Mouse (Mus musculus) adrenal gland (tissue): Measurements from ENCODE around the gene Tnfrsf4.

Experiments
- intact Hi-C: fragments of 180-260 bp; cut with DNase I; formaldehyde crosslinking; loops from one replicate; pipeline ENCODE4 v1.15.1; 2025
- long read RNA-seq, 2 experiments: library from polyadenylated mRNA; unstranded; transcript quantifications; one replicate each; pipeline ENCODE4 v2.0.0; 2020; ENCODE audit warnings: borderline replicate concordance in 1 of 2; ENCODE audit not compliant: insufficient replicate concordance in 1 of 2

Tnfrsf4 gene
- long read RNA-seq, experiment 1, result 0 reads
- long read RNA-seq, experiment 2, result 0 reads

DNA sequence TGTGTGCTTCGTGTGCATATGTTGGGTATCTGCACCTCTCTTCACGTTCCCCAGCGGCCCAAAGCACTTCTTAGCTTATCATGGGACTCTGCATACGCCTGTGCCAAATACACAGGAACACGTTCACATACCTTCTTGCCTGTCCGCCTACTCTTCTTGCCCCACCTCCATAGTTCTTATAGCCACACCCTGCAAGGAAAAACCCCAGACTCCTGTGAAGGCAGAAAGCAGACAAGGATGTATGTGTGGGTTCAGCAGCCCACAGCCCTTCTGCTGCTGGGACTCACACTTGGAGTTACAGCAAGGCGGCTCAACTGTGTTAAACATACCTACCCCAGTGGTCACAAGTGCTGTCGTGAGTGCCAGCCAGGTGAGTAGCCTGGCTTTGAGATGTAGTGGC lies at the start of gene Tnfrsf4:
Gene Tnfrsf4, plus strand, starts transcription at position 207 of the 400 bp plus-strand sequence.
- intact Hi-C loops, result no loop called here

DNA sequence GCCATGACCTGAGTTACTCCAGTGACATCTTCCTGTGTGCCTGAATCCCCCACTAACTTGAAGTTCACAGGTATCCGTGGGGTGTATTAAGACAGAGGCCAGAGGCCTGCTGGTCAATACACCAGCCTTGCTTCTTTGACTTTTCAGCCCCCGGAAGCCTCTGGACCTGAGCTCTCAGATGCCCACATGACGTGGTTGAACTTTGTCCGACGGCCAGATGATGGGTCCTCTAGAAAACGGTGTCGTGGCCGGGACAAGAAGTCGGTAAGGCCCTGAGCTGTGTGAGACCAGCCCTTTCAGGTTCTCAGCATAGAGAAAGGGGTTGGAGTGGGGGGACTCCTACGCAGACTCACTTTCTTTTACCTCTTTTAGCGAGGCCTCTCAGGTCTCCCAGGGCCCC lies 49.2 kb upstream of the Tnfrsf4 start:
- intact Hi-C loops, result loop anchor here (5.0 kb wide), 2 partner anchors 68 to 143 kb away; partner anchors contain the start of gene 9430015G10Rik

DNA sequence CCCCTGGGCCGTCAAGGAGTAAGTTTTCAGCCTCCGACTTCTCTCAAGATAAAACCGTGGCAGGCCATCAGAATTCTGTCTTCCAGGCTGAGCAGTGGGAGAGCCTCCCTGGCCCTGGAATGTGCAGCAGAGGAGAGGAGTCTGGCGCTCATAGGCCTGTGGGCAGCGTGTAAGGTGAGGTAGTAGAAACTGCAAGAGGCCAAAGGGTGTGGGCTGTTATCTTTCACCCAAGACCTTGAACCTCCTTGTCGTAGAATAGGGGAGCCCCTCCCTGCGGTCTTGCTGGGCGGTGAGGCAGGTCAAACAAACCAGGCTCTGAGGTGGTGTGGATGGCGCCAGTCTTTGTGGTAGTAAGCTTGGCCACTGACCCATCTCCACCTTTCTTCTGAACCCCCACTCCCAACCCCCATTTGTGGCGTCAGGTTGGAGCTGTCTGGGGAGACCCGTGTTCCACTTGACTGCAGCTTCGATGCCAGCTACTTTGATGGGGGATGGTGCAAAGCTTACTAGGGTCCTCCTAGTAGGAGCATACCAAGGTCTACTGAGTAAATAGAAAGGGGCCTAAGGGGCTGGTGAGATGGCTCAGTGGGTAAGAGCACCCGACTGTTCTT lies 44.5 kb upstream of the Tnfrsf4 start:
- intact Hi-C loops, result no loop called here

DNA sequence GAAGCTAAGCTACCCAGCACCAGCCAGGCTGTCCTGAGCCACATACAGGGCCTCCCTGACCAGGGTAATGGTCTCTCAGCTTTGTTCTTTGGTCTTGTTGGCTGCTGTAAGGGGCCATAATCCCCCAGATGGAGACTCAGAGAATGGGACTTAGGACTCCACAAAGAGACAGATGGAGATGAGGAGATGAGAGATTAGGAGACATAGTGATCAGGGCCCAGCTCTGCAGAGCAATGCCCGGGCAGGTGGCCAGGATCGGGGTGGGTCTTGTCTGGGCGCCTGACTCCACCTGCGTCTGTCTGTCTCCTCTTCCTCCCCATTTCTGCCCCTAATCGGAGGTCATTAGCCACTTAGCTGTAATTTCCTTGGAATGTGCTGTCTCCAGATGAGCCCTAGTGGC lies 43.4 kb upstream of the Tnfrsf4 start:
- intact Hi-C loops, result no loop called here

DNA sequence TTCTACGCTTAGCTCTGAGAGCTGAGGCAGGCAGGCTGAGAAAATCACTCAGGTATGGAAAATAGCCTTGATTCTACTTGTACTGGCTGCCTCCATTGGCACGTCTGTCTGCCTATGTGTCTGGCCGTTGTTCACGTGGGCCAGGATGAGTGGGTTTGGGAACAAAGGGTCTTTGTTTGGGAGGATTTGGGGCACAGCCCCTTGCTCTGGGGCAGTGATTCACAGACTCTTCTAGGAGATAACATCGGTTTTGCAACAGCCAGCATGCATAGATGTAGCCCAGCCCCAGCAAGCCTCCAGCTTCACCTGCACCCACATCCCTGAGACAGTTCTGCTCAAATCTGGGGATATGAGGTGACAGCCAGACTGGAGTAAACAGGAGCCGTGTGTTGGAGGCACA lies 41.0 kb upstream of the Tnfrsf4 start:
- intact Hi-C loops, result no loop called here

DNA sequence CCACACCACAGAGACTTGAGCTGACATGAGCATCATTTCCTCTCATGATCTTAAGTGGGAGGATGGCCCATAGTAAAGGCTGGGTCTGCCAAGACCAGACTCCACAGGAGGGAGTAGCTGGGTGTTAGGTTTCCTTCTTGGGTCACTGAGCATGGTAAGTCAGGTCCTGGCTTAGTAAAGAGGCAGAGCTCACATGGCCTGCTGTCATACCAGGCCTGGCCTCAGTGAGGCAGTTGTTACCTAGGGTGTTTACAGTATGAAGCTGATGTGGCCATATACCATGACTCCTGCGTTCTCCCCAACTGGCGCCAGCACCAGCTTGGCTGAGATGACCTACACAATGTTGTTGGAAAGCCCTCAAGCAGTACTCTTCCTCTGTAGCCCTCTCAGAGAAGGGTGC lies 40.4 kb upstream of the Tnfrsf4 start:
- intact Hi-C loops, result no loop called here

DNA sequence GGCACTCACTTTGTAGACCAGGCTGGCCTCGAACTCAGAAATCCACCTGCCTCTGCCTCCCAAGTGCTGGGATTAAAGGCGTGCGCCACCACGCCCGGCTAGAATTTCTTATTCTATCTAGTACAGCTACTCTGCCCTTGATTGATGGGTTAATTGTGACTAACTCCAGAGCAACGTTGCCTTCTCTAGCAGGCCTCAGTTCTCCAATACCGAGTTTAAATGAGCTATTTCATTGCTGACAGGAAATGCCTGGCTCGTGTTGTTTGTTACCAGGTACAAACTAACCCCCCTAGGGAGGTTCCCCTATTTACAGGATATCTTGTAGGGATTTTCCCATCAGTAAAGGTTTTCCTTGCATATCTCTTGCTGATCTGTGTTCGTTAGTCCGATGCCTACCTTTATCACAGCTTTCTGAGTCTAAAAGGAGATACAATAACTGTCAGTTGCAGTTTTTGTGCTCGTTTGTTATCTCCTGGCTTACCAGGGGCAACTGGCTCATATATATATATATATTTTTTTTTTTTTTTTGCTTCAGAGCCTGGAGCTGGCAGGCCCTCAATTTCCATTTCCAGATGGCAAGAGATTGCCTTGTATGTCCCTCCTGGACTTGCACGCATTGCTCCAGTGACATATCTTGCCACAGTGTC lies 32.1 kb upstream of the Tnfrsf4 start:
- intact Hi-C loops, result no loop called here

DNA sequence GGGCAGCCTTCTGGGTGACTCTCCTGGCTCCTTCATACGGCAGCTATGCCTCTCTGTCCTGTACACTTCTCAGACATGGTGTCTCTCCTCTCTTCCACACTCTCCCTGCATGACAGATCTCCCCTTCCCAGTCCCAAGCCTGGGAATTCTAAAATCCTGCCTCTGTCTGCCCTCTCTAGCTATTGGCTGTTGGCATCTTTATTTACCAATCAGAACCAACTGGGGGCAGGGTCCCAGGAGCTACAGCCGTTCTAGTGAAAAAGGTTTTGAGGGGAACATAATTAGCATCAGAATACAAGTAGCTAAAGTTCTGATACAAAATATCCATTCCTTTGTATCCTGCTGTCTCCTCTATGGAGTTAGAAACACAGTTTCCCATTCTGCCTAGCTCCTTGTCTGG lies 29.9 kb upstream of the Tnfrsf4 start:
- intact Hi-C loops, result no loop called here

DNA sequence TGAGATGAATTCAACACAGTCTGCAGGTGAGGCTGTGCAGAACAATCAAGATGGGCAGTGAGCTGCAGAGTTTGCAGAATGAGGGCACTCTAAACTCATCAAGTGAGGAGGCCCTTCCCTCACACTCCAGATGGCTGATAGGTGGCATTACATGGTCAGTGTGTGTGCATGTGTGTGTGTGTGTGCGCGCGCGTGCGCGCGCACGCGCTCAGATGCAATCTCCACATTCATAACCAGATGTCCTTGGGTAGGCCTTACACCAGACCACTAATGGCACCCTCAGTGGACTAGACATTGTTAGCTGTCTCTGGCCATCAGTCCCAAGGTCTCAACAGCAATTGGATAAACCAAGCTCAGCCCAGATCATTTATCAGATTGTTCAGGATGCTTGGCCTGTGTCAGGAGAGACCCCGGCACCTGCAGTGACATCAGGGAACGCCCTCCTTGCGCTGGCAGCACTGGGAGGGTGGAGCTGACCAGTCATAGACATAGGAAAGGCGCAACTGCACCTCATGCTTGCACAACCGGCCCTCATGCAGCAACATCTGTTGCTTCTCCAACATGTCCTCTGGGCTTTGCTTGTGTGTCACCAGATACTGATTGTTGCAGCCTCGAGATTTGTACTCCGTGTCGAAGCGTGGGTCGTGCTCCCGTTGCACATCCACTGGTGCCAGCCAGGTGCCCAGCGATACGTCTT lies 22.3 kb upstream of the Tnfrsf4 start:
- intact Hi-C loops, result loop anchor here (5.0 kb wide), 1 partner anchor 34 kb away; no protein-coding TSS in a partner anchor

DNA sequence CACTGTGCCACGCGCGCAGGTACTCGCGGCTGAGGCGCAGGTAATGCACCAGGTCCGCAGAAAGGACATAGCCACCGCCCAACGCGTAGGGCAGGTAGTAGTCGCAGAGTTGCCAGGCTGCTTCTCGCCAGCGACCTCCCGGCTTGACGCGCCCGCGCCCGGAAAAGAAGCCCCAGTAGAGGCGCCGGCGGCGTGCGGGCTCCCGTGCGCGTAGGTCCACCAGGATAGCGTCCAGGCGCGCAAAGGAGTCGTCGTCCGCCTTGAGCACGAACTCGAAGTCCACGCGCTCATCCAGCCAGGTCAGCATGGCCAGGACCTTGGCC lies 21.8 kb upstream of the Tnfrsf4 start:
- intact Hi-C loops, result loop anchor here (5.0 kb wide), 1 partner anchor 35 kb away; no protein-coding TSS in a partner anchor

DNA sequence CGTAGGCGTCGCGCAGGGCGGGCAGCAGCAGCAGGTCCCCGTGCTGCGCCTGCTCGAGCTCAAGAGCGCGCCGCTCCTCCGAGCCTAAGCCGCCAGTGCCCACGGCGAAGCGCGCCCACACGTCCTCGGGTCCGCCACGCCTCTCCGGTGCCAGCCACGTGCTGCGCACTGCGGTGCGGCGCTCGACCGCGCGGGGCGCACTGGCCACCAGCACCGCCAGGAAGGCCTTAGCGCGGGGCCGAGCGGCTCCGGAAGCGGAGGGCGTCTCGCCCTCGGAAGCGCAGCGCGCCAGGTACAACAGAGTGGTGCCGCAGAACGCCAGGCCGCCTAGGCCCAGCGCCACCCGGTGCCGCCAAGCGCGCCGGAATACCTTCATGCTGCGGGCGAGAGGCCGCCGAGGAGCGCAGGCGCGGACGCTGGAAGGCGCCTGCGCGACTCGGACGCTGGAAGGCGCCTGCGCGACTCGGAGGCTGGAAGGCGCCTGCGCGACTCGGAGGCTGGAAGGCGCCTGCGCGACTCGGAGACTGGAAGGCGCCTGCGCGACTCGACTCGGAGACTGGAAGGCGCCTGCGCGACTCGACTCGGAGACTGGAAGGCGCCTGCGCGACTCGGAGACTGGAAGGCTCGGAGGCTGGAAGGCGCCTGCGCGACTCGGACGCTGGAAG lies 21.3 kb upstream of the Tnfrsf4 start, which contains the start of the genes B3galt6 and Sdf4:
Gene B3galt6, minus strand, starts transcription at position 409 of the 665 bp plus-strand sequence.
Gene Sdf4, plus strand, starts transcription at position 632 of the 665 bp plus-strand sequence.
- intact Hi-C loops, result loop anchor here (5.0 kb wide), 1 partner anchor 35 kb away; no protein-coding TSS in a partner anchor

DNA sequence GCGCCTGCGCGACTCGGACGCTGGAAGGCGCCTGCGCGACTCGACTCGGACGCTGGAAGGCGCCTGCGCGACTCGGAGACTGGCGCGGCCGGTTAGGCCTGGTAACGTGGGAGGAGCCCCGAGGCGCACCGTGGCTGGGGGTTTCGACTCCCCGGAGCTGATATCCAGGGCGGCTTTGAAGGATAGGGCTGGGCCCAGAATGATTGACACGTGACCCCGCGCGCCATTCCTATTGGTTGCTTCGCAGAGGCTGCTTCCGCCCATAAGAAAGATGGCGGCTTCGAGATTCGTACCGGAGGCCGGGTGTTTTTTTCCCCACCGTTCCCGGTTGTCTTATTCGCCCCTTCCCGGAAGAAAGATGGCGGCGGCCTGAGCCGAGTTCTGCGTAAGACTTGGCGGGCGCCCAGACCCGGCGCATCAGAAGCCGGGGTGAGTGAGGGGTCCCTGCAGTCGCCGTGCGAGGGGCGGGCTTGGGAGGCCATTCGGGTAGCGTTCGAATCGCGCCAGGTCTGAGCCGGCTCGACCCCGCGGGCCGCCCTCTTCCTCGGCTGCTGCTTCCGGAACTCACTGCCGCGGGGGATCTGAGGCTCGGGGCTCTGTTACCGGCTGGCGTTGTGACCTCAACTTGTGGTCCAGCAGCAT lies 20.6 kb upstream of the Tnfrsf4 start:
- intact Hi-C loops, result loop anchor here (5.0 kb wide), 1 partner anchor 36 kb away; no protein-coding TSS in a partner anchor

DNA sequence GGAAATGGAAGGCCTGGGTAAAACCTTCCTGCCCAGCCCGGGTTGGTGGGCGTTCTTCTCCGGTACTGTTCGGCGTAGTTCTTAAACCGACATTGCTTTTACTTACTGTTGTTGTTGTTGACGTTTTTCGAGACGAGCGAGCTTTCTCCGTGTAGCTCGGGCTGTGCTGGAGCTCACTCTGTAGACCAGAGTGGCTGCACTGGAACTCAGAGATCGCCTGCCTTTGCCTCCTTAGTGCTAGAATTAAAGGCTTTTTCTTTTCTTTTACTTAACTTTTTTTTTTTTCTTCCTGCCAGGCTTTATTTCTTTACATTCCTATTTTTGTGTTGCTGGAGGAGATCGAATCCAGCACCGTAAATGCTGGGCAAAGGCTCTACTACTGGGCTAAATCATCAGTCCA lies 20.0 kb upstream of the Tnfrsf4 start:
- intact Hi-C loops, result loop anchor here (5.0 kb wide), 1 partner anchor 36 kb away; no protein-coding TSS in a partner anchor

DNA sequence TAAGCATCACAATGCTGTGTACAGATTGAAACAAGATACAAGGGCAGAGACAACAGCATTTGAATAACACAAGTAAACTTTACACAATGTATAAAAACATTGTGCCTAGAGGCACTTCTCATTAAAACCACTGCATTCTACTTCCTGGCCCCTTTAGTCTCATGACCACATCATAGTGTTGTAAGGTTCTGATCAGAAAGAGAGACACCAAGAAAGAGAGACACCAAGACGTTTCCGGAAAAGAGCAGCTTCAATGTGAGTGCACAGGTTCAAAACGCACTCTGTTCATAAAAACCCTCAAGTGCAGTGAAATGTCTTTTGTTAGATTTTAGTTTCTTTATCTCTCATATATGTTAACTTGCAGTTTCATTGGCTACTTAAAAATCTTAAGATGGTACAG lies 9.5 kb upstream of the Tnfrsf4 start:
- intact Hi-C loops, result no loop called here

DNA sequence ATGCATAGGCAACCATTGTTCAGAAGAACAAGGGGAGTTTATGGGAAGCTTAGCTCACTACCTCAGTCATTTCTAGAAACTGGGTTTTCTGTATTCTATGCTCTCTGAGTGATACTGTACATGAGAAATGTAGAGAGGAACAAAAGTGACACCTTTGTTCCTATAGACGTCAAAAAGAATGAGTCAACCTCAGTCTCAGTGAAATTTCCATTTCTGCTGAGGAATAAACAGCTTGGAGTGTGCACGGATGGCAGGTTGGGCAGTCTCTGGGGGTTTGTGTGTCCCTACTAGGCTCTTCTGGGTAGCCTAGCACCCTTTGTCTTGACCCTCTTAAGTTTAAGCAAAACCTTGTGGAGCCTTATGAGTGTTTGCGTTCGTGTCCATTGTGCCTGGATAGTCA lies 5.3 kb upstream of the Tnfrsf4 start:
- intact Hi-C loops, result no loop called here

DNA sequence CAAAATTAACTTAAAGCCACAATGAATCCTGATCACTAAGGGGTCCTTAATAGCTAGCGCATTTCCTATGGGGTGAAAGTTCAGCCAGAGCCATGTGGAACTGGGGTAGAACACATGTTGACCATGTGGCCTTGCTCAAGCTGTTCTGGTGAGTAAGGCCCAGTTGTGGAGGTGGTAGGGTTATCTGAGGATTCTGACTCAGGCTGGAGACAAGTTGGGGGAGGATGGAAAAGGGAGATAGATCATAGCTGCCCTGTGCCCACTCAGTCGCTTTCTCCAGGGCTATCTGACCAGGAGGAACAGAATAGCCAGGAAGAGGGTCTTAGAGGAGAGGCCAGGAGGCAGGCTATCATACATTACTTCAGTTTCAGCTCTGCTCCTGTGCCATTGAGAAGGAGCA lies 793 bp downstream of the Tnfrsf4 start:
- intact Hi-C loops, result no loop called here

DNA sequence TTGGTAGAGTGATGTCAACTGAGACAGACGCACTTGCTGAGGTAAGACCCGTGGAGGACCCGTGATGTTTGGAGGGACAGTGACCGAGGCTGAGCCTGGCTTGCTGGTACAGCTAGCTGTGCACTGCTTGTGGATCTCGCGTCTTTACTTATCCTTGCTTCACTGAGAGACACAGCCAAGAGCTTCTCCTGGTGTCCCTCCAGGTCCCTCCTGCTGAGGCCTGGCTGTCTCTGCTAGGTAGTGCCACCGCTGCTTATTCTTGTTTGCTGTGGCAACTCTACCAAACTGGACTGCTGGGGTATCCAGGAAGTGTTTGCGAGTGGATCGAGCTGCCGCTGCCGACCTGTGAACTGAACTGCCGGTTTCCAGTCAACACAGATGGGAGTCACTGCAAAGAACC lies 6.1 kb downstream of the Tnfrsf4 start:
- intact Hi-C loops, result no loop called here

DNA sequence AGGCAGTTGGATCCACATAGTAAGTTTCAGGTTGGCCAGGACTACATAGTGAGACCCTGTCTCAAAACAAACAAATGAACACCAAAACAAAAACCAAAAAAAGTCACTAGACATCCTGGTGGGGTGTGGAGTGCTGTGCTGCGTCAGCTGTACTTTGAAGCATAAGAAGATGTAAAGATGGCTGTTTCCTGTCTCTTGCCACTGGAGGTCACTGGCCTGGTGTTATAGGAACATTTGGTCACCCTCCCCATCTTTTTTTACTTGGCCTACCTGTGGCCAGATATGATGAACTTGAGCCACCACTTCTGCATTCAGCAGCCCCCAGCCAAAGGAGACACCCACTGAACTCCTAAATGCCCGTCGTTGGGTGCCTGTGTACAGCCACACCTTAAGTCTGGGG lies 7.7 kb downstream of the Tnfrsf4 start:
- intact Hi-C loops, result no loop called here

DNA sequence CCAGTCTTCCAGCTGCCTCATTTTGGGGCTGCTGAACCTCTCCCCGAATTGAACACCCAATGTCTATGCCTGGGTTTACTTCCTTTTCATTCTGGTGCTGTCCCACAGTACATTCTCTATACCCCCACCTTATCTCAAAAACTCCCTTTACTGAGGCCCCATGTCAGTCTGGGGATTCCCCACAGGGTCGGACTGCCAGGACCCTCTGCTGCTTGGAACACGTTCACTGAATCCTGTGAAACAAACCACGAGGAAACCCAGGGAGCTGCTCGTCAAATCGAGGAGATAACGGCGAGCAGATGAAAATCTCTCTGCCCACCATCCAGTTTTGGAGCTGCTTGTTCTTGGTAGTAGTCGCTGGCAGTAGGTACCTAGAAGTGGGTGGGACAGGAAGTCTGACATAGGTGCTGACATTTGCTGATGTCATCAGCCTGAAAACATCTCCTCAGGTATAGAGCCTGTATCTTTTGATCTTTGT lies 8.3 kb downstream of the Tnfrsf4 start:
- intact Hi-C loops, result no loop called here

DNA sequence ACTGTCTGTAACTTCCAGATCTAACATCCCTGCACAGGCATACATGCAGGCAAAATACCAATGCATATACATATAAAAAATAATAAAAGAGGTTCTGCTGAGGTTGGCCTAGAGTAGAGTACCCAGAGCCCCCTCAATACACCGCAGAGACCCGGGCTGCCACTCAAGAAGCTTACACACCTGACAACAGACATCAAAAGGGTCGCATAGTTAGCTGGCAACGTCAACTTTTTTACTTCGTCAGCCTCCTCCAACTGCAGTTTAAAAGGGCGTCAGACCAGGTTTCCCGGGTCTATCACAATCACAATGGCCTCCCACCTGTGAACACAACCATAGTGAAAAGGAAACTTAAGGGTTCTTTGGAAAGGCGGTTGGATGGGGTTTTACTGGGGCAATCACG lies 9.9 kb downstream of the Tnfrsf4 start:
- intact Hi-C loops, result no loop called here

DNA sequence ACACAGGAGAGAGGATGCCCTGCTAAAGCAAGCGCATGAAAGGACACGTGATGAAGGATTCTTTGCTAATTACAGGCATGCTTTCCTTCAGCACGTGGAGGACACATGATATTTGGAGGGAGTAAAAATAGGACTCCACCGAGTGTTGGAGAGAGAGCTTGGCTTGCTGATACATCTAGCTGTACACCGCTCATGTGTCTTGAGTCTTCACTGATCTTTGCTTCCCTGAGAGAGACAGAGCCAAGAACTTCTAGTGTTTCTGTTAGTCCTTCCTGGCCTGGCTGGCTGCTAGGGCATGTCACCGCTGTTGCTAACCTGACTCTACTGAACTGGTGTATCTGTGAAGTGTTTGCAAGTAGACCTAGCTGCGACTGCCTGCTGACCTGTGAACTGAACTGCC lies 10.5 kb downstream of the Tnfrsf4 start:
- intact Hi-C loops, result no loop called here
